Mouse (Mus musculus) embryonic facial prominence, embryonic 10.5 days (tissue): ENCODE data around the gene Pik3ap1. TPM values are rescaled to one million over a fixed set of nuclear protein-coding genes. Genes with fewer than 3 reads are reported as not detected.

ENCODE experiments used
- polyA plus RNA-seq: library from polyadenylated mRNA; unstranded; fragments of >200 nt; fragmentation: Nextera tagmentation; extraction: Ambion mirVana; gene quantifications from 2 replicates; pipeline ENCODE4 v1.2.1, GENCODE M21; 2016

Gene Pik3ap1
- polyA plus RNA-seq, 1 experiment from 2014 or later = 3.0 TPM

Other genes with a start within 250 kb of the Pik3ap1 start
- 0.10 and 0.26 TPM in 2 replicates for gene Tll2, start 178.3 kb downstream of the Pik3ap1 start, polyA plus RNA-seq
- gene Tm9sf3, start 121.1 kb downstream of the Pik3ap1 start, polyA plus RNA-seq = 95.9 and 96.9 TPM in 2 replicates
- 13.5 and 14.6 TPM in 2 replicates for gene Lcor, start 97.5 kb upstream of the Pik3ap1 start, polyA plus RNA-seq
- gene Gm340, start 197.3 kb upstream of the Pik3ap1 start, polyA plus RNA-seq = 3.2 and 3.6 TPM in 2 replicates